Mouse (Mus musculus): ENCODE results near the gene Ppm1n. TPM values are rescaled to one million over a fixed set of nuclear protein-coding genes. Genes with fewer than 3 reads are reported as not detected.
"Not testable (repeated sequence)": the region's sequence is repeated elsewhere in the genome, so short reads cannot be mapped to it uniquely, and the experiment has no call there.

Gene Ppm1n
- polyA plus RNA-seq, 1 experiment from 2014 or later, result not detected

- H3K4me2 ChIP-seq (replicated peaks; ENCODE audit: low read depth, low read length), result peak within 1 kb of the TSS; percentile 85
- peaks cover 2% of the 10 kb centered on the region; the same call in 1 of the 2 replicates for H3K36me3 ChIP-seq (ENCODE audit: control insufficient read depth, insufficient read depth, low read length)
- WGBS, result under 1% methylated on average over 36 of the region's 37 CpGs
- H3K9ac ChIP-seq (ENCODE audit: low read depth, low read length), result peak within 1 kb of the TSS; percentile 95
- H3K9me3 ChIP-seq (ENCODE audit: control insufficient read depth, low read length), result no peaks in the 10 kb centered on the region
- ATAC-seq (ENCODE audit: low FRiP score), result peak; percentile 85
- no peaks in the 10 kb centered on the region; the same call in none of the 2 replicates for H3K4me1 ChIP-seq (replicated peaks; ENCODE audit: control insufficient read depth, insufficient read depth, low read length)
- H3K27ac ChIP-seq (ENCODE audit: low read depth, low read length), result peak within 1 kb of the TSS; percentile 83
- peak within 1 kb of the TSS; percentile 81 for H3K4me3 ChIP-seq (ENCODE audit: low read depth, low read length)
- H3K27me3 ChIP-seq (ENCODE audit: control insufficient read depth, insufficient read depth, low read length), result peaks cover 40% of the 10 kb centered on the region
- peak; percentile 92 for DNase-seq (ENCODE audit: low spot score)
Measured at GRCm38 (mm10) chr7:19282385-19282784, 2.5 kb upstream of the Ppm1n start, which contains the start of gene Rtn2. Gene Rtn2 (plus strand): TSS chr7:19282624.

- H3K9me3 ChIP-seq (ENCODE audit: control insufficient read depth, low read length); H3K36me3 ChIP-seq (ENCODE audit: control insufficient read depth, insufficient read depth, low read length); H3K4me1 ChIP-seq (replicated peaks; ENCODE audit: control insufficient read depth, insufficient read depth, low read length); ATAC-seq (ENCODE audit: low FRiP score); H3K9ac ChIP-seq (ENCODE audit: low read depth, low read length); H3K27ac ChIP-seq (ENCODE audit: low read depth, low read length); H3K4me2 ChIP-seq (replicated peaks; ENCODE audit: low read depth, low read length): not testable (repeated sequence)
- 34% methylated on average over 6 of the region's 6 CpGs for WGBS
- peak overlapping the region; percentile 81; the same call in 1 of the 2 replicates for H3K4me3 ChIP-seq (ENCODE audit: low read depth, low read length)
- DNase-seq (ENCODE audit: low spot score), result peak; percentile 51
- peaks cover 40% of the 10 kb centered on the region for H3K27me3 ChIP-seq (ENCODE audit: control insufficient read depth, insufficient read depth, low read length)
Measured at GRCm38 (mm10) chr7:19281680-19282304, 1.9 kb upstream of the Ppm1n start.

- peak overlapping the region; percentile 39 for H3K4me2 ChIP-seq (replicated peaks; ENCODE audit: low read depth, low read length)
- peak; percentile 24 for DNase-seq (ENCODE audit: low spot score)
- H3K27me3 ChIP-seq (ENCODE audit: control insufficient read depth, insufficient read depth, low read length), result peaks cover 40% of the 10 kb centered on the region
- H3K9me3 ChIP-seq (ENCODE audit: control insufficient read depth, low read length), result no peaks in the 10 kb centered on the region
- H3K4me3 ChIP-seq (ENCODE audit: low read depth, low read length), result peak overlapping the region; percentile 22; the same call in 1 of the 2 replicates
- no peak overlapping the region for H3K9ac ChIP-seq (ENCODE audit: low read depth, low read length)
- no peak overlapping the region; the same call in 1 of the 2 replicates for H3K27ac ChIP-seq (ENCODE audit: low read depth, low read length)
- 2% methylated on average over 34 of the region's 34 CpGs for WGBS
- ATAC-seq (ENCODE audit: low FRiP score), result no peak
- no peaks in the 10 kb centered on the region for H3K36me3 ChIP-seq (ENCODE audit: control insufficient read depth, insufficient read depth, low read length)
- H3K4me1 ChIP-seq (replicated peaks; ENCODE audit: control insufficient read depth, insufficient read depth, low read length), result no peaks in the 10 kb centered on the region; the same call in none of the 2 replicates
Measured at GRCm38 (mm10) chr7:19279052-19279451, 812 bp downstream of the Ppm1n start.

- no peak for DNase-seq (ENCODE audit: low spot score)
- no peak overlapping the region for H3K27ac ChIP-seq (ENCODE audit: low read depth, low read length)
- no peak for ATAC-seq (ENCODE audit: low FRiP score)
- H3K4me3 ChIP-seq (ENCODE audit: low read depth, low read length), result no peak overlapping the region
- no peak overlapping the region for H3K9ac ChIP-seq (ENCODE audit: low read depth, low read length)
- peaks cover 38% of the 10 kb centered on the region for H3K27me3 ChIP-seq (ENCODE audit: control insufficient read depth, insufficient read depth, low read length)
- H3K36me3 ChIP-seq (ENCODE audit: control insufficient read depth, insufficient read depth, low read length), result no peaks in the 10 kb centered on the region
- WGBS, result 45% methylated on average over 4 of the region's 4 CpGs
- no peak overlapping the region for H3K4me2 ChIP-seq (replicated peaks; ENCODE audit: low read depth, low read length)
- no peaks in the 10 kb centered on the region; the same call in none of the 2 replicates for H3K4me1 ChIP-seq (replicated peaks; ENCODE audit: control insufficient read depth, insufficient read depth, low read length)
- H3K9me3 ChIP-seq (ENCODE audit: control insufficient read depth, low read length), result no peaks in the 10 kb centered on the region
Measured at GRCm38 (mm10) chr7:19276253-19276652, 3.6 kb downstream of the Ppm1n start.

- no peaks in the 10 kb centered on the region for H3K36me3 ChIP-seq (ENCODE audit: control insufficient read depth, insufficient read depth, low read length)
- DNase-seq (ENCODE audit: low spot score) (peak; percentile 79), ATAC-seq (ENCODE audit: low FRiP score) (peak; percentile 75)
- H3K9ac ChIP-seq (ENCODE audit: low read depth, low read length), result peak overlapping the region; percentile 87
- WGBS, result 1% methylated on average over 33 of the region's 36 CpGs
- peaks cover 11% of the 10 kb centered on the region for H3K4me1 ChIP-seq (replicated peaks; ENCODE audit: control insufficient read depth, insufficient read depth, low read length)
- peak overlapping the region; percentile 55 for H3K27ac ChIP-seq (ENCODE audit: low read depth, low read length)
- H3K4me2 ChIP-seq (replicated peaks; ENCODE audit: low read depth, low read length), result peak overlapping the region; percentile 97
- no peaks in the 10 kb centered on the region for H3K27me3 ChIP-seq (ENCODE audit: control insufficient read depth, insufficient read depth, low read length)
- H3K9me3 ChIP-seq (ENCODE audit: control insufficient read depth, low read length), result no peaks in the 10 kb centered on the region
- peak overlapping the region; percentile 99 for H3K4me3 ChIP-seq (ENCODE audit: low read depth, low read length)
Measured at GRCm38 (mm10) chr7:19272173-19272764, 7.6 kb downstream of the Ppm1n start.

- Histone ChIP-seq H3K4me3 (ENCODE audit: low read depth, low read length) (peak within 1 kb of the TSS; percentile 99), H3K9ac (ENCODE audit: low read depth, low read length) (peak within 1 kb of the TSS; percentile 87), H3K27me3 (ENCODE audit: control insufficient read depth, insufficient read depth, low read length) (no peaks in the 10 kb centered on the region), H3K27ac (ENCODE audit: low read depth, low read length) (peak within 1 kb of the TSS; percentile 55), H3K4me1 (replicated peaks; ENCODE audit: control insufficient read depth, insufficient read depth, low read length) (peaks cover 11% of the 10 kb centered on the region), H3K9me3 (ENCODE audit: control insufficient read depth, low read length) (no peaks in the 10 kb centered on the region), H3K36me3 (ENCODE audit: control insufficient read depth, insufficient read depth, low read length) (no peaks in the 10 kb centered on the region), H3K4me2 (replicated peaks; ENCODE audit: low read depth, low read length) (peak within 1 kb of the TSS; percentile 97)
- WGBS, result under 1% methylated on average over 62 of the region's 62 CpGs
- ATAC-seq (ENCODE audit: low FRiP score) (peak; percentile 72), DNase-seq (ENCODE audit: low spot score) (peak; percentile 93)
Measured at GRCm38 (mm10) chr7:19271238-19272172, 8.4 kb downstream of the Ppm1n start, which contains the start of gene Vasp. Gene Vasp (minus strand): TSS chr7:19271817.

GRCm38 (mm10) chr7:19270509-19271237 is 9.2 kb downstream of the Ppm1n start:
- Histone ChIP-seq H3K9me3 (ENCODE audit: control insufficient read depth, low read length) (no peaks in the 10 kb centered on the region), H3K27me3 (ENCODE audit: control insufficient read depth, insufficient read depth, low read length) (no peaks in the 10 kb centered on the region), H3K36me3 (ENCODE audit: control insufficient read depth, insufficient read depth, low read length) (no peaks in the 10 kb centered on the region), H3K4me1 (replicated peaks; ENCODE audit: control insufficient read depth, insufficient read depth, low read length) (peaks cover 11% of the 10 kb centered on the region), H3K9ac (ENCODE audit: low read depth, low read length) (peak overlapping the region; percentile 87), H3K27ac (ENCODE audit: low read depth, low read length) (peak overlapping the region; percentile 30; the same call in 1 of the 2 replicates), H3K4me2 (replicated peaks; ENCODE audit: low read depth, low read length) (peak overlapping the region; percentile 97), H3K4me3 (ENCODE audit: low read depth, low read length) (peak overlapping the region; percentile 99)
- 0% methylated on average over 16 of the region's 21 CpGs for WGBS
- DNase-seq (ENCODE audit: low spot score) (peak; percentile 44), ATAC-seq (ENCODE audit: low FRiP score) (no peak)
